Mouse (Mus musculus) bone marrow macrophage, adult 2 months (primary cell): ENCODE results near the gene Map10.

ENCODE experiments used
- CTCF ChIP-seq: IDR thresholded peaks from 2 replicates; pipeline ENCODE4 v1.5.1; 2012; ENCODE audit warnings: low read depth, mild to moderate bottlenecking, low read length, moderate library complexity
- POLR2A ChIP-seq: IDR thresholded peaks from 2 replicates; pipeline ENCODE4 v1.6.1; 2012; ENCODE audit warnings: mild to moderate bottlenecking, low read depth, low read length, borderline replicate concordance

DNA sequence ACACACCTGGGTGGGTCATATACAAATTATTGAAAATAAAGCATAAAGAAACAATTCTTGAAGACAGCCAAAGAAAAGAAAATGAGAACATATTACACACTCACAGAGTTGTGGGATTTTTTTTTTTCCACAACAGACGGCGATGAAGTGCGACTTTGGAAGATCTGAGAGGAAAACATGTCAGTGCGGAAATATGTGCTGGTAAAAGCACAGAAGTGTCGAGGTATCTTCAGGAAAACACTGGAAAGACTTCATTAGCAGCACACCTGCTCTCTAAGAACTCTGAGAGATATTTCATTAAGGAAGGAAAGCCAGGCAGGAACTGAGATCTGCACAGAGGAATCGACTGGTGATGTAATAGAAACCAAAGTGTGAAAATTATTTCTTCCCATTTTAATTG lies 26.3 kb downstream of the Map10 start:
- TF ChIP-seq POLR2A = no peak
- TF ChIP-seq CTCF = no peak
